Mouse (Mus musculus) kidney, postnatal 4 days (tissue): ENCODE measurements around the gene Sipa1l3.

ENCODE experiments used
- DNase-seq, 2 experiments: peaks; one replicate each; pipeline ENCODE4 v3.0.0; 2021; ENCODE audit warnings: mixed read lengths in 2 of 2

Sipa1l3 gene

GRCm38 (mm10) chr7:29518421-29519210, at the start of gene Sipa1l3:
Sipa1l3 (minus strand) TSS chr7:29518641.
- DNase-seq = peak; percentile 98 to 99

- no peak for DNase-seq
Measured at GRCm38 (mm10) chr7:29563006-29563405, 44.6 kb upstream of the Sipa1l3 start.

DNA sequence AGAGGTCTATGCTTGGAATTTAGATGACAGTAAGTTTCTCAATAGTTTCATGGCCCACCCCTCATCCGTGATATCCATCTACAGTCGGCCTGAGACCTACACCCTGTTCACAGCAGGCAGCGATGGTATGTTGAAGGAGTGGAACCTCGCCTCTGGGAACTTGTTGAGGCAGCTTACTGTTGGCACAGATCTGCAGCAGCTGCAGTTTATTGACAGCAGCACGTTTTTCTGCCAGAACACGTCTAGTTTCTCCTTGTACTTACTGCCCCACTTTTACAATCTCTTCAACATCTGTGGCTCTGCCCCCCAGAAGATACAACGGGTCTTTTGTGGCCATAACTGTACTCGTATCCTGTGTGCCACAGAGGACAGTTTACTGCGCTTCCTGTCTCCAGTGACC, 42.6 kb upstream of the Sipa1l3 start:
- no peak for DNase-seq

- DNase-seq = peak; percentile 29 to 47
Measured at GRCm38 (mm10) chr7:29559290-29559689, 40.8 kb upstream of the Sipa1l3 start.

DNA sequence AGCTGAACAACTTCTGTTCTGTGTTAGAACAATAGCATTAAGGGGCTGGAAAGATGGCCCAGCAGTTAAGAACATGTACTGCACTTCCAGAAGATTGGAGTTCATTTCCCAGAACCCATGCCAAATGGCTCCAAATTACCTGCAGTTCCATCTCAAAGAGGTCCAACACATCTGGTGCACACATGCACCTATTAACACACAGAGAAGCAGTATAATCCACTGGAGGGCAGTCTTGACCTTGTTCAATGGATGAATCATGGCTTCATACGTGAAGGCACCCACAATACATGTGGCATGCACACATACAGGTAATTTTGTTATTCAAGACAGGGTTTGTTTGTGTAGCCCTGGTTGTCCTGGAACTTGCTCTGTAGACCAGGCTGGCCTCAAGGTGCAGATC, 40.3 kb upstream of the Sipa1l3 start:
- DNase-seq = no peak

DNA sequence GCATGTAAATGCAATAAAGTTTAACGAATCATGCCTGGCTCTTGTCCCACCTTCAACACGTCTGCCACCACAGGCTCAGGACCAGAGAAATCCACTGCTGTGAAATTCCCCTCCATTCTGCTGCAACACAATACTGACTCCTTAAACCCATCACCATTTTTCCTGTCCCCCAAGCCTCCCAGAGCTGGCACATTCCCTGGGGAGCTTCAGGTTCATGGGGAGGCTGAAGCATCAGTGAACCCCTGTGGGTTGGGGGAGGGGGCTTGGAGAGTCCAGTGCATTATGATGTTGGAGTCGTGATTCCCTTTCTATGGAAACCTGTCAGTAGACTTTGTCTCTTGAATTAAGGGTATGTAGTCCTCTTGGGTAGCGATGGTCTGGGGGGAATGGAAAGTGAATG, 37.8 kb upstream of the Sipa1l3 start:
- no peak for DNase-seq

DNA sequence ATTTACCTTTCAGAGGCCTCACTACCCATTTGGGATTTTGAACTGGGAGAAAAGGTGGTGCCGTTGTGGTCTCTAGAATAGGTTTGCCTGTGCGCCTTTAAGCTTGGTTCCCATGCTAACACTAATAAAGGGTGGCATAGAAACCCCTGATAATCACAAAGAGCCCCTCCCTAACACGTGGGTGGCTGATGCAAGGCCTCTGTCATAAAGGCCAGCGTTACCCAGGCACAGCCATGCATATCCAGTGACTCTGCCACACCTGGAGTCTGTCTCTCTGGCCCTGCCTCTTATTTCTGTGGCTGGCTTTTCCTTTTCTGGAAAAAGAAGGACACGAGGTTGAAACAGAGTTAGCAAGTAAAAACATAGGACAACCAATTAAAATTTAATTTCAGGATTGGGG, 37.1 kb upstream of the Sipa1l3 start:
- no peak for DNase-seq

DNA sequence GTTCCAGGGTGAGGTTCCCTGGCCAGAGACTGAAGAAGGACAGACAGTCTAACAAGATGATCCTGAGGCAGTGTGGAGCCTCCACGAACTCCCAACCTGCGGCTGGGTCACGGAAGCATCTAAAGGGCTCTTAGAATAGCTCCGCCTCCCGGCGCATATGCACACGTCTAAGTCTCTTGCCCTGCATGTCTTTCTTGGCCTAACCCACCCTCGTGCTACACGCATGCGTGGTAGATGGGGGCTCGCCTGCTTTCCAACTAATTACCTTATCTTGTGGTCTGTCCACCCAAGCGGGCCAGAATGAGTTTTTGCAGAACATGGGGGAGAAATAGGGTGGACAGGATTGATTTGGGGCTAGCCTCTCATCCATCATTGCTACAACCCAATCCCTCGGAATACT, 36.6 kb upstream of the Sipa1l3 start:
- DNase-seq = no peak

DNA sequence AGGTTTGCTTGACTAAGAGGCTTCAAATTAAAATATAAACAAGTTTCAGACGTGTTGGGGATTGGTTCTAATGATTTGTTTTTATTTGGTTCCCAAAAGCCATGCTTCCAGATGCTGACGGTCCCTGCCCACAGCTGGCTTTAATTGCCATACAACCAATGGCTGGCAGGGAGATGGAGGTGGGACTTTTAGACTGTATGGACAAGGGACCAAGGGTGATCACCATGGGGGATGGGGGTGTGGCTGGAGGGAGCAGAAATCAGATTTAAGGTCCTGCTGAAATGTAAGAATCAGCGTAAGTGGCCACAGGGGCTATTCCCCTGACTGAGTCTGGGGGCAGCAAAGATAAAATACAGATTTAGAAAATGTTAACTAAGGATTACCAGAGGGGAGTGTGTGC, 32.2 kb upstream of the Sipa1l3 start:
- DNase-seq = no peak

DNA sequence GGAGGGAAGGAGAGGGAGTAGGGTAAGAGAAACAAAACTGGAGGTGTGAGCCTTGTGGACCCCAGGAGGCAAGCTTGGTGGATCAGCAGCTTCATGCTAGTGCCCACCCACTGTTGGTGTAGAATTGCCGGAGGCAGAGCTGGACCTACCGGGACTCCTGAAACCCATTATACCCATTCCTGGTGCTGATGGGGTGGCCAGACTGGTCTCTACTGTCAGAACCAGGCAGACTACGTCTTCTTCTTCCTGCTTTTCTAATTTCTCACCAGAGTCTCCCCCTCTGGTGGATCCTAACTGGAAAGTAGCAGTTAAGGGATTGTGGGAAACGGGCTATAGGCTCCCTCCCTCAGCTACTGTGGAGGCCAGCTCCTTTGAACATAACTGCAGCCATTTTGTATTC, 23.2 kb upstream of the Sipa1l3 start:
- no peak for DNase-seq

DNA sequence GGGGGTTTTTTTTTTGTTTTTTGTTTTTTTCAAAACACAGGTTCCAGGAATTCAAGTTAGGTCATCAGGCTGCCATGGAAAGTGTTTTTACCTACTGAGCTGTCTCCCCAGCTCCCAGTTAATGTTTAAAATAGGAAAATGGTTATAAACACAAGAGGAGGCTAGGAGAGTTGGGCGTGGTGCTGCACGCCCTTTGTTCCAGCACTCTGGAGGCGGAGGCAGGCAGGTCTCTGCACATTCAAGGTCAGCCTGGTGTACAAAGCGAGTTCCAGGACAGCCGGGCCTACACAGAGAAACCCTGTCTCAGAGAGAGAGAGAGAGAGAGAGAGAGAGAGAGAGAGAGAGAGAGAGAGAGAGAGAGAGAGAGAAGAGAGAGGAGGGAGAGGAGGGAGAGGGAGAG, 22.7 kb upstream of the Sipa1l3 start:
- DNase-seq = no peak

GRCm38 (mm10) chr7:29540631-29541030, 22.2 kb upstream of the Sipa1l3 start:
- no peak for DNase-seq

GRCm38 (mm10) chr7:29523700-29524099, 5.3 kb upstream of the Sipa1l3 start:
- peak; percentile 86 to 87 for DNase-seq

GRCm38 (mm10) chr7:29521841-29522575, 3.6 kb upstream of the Sipa1l3 start:
- peak; percentile 90 to 91 for DNase-seq

GRCm38 (mm10) chr7:29521365-29521764, 2.9 kb upstream of the Sipa1l3 start:
- peak in 1 of 2 experiments; percentile 49 for DNase-seq

DNA sequence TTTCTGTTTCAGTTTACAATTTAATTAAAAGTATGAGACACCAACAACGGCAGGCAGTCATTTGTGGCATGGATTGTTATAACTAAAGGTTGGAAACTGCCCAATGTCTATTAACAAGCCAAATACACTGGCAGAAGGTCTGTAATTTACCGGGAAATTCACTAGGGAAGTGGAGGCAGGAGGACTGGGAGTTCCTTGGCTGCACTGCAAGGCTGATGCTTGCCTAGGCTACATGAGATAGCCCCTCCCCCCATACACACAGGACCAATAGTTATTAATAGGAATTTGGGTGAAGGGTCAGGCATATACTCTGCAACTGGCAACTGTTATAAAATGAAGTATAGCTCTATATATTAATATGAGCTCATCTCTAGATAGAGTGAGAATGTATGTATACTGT, 2.4 kb upstream of the Sipa1l3 start:
- no peak for DNase-seq

DNA sequence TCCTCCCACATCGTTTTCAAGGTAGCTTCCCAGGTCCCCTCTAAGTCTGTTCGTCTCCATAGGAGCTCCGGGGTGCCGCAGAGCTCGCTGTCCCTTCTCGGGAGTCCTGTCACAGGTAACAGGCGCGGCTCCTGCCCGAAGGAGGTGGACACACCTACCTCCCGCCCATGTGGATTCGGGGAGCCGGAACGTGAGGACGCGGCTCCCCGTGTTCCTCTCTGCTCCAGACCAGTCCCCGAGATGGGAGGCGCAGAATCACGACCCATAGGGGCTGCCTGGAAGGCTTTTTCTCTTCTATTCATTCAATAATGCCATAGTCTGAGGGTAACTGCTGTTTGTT, 740 bp upstream of the Sipa1l3 start:
- DNase-seq = no peak

DNA sequence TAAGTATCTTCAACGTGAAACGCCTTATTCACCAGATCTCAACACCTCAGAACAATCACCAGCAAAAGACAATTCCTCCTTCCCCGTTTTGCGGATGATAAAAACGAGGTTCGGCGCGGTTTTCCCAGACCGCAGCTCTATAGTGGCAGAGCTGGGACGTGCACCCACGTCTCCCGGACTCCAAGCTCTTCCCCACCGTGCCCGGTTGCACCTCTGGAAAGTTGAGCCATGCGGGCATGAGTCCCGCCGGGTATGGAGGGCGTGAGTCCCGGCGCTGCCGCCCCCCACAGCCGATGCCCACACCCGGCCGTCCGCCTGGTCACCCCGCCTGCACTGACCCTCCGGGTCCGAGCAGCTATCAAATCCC, 404 bp downstream of the Sipa1l3 start:
- no peak for DNase-seq

GRCm38 (mm10) chr7:29517178-29517577, 1.3 kb downstream of the Sipa1l3 start:
- no peak for DNase-seq

GRCm38 (mm10) chr7:29515652-29516051, 2.8 kb downstream of the Sipa1l3 start:
- DNase-seq = no peak

DNA sequence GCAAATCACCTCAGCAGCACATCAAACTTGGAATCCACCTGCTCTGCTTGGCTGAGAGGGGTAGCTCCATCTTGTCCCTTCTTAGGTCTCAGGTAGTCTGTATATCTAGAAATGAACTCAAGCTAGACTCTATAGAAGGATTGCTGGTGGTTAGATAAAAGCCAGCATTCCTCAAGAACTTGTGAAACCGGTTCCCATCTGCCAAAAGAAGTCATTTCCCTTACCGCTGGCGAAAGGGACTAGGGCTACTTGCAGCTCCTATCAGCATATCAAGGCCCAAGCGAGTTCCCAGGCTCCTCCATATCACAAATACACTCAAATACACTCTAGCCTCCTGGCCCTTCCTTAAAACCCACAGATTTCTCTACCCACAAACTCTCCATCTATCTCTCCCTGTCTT, 5.7 kb downstream of the Sipa1l3 start:
- no peak for DNase-seq

- peak in 1 of 2 experiments; percentile 24 for DNase-seq
Measured at GRCm38 (mm10) chr7:29511598-29512275, 6.7 kb downstream of the Sipa1l3 start.

DNA sequence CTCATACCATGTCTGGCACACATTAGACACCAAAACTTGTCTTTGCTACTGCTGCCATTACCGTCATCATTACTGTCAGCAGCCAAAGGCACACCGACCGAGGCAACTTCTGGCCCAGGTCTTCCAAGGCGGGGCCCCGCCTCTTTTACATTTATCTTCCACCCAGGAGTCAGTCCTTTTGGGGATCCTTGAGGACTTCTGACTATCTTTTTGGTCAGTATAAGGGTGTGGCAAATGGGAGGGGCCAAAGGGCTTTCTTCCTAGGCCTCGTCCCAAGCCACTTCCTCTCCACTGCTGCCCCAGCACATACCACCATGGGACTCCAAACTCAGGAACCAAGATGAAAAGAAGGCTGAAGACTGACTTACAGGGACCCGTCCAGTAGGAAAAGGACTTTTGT, 9.9 kb downstream of the Sipa1l3 start:
- DNase-seq = no peak
